Mouse (Mus musculus) T-helper 2 cell (primary cell): ENCODE results near the gene Pskh1.

Source experiments
- in situ Hi-C: fragments of 300-600 bp; cut with MboI, MseI; formaldehyde crosslinking; loops from one replicate; pipeline ENCODE4 v1.15.1; 2025; ENCODE audit warnings: high pct_unique_total_duplicates

Pskh1 gene

DNA sequence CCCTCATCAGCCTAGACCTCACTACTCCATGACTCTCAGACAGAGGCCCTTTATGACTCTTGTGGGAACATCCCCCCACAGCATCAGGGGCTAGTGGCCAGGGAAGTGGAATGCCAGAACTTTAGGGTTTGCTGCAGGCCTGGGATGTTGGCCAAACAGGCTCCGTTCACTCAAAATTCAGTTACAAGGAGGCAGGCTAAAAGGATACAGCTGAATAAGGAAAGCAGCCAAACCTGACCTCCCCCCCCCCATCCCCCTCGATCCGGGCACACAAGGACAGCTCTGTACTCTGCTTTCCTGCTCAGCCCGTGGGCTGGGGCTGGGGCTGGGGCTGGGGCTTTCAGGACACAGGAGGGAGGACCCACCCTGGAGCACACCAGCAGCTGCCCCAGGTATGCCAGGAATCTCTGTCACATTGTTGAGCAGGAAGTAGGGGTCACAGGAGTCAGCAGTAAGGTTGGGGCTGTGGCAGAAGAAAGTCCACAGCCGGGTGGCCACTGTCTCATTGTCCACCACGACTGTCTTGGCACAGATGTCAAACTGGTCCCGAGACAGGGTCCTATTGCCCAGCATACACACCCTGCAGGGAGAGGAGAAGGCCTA, 50.9 kb downstream of the Pskh1 start:
- in situ Hi-C loops = no loop called here

DNA sequence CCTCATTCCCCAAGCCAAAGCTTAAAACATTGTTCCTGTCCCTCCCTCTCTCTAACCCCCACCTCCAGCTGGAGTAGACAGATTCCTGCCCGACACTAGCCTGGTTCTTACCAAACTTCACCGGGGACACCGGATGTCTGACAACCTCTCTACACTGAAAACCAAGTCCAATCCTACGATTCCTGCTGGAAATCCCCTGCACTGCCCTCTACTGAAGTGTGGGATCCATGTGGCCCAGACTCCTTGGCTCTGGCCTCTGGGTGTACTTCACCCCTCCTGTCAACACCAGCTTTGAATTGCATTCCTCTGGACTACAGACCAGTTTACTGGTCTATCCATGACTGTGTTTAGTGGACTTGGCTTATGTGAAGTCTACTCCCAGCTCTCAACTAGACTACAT, 56.3 kb downstream of the Pskh1 start:
- in situ Hi-C loops = no loop called here

DNA sequence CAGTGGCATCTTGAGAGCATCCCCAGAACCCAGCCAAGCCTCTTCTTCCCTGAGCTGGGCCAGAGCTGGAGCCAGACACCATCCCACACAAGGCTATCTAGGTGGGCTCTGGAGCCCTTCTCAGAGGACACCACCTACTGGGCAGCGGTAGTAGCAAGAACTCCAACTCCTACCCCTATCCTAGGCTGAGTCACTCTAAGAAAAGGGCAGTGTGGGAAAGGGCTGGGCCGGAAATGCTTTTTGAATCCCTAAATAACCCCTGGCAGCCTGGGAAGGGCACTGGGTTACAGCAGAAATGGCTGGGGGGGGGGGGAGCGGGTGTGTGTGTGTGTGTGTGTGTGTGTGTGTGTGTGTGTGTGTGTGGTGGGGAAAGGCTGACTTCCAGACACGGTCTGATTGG, 57.6 kb downstream of the Pskh1 start:
- in situ Hi-C loops = no loop called here

DNA sequence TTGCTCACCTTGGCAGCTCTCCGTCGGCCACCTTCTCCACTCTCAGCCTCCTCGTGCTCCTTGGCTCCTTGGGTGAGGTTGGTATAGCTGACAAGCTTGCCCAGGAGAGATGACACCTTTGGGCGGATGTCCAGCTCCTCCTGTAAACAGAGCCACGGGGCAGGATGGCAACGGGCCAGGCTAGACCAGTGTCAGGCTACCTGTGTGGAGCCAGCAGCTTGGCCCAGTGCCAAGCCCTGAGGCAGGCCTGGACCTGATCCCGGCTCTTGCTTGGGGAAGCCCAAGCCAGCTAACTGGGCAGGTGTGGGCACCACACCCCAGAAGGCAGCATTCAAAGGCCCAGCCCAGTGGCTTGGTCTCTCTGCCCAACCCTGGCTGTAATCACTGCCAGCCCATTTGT, 59.1 kb downstream of the Pskh1 start:
- in situ Hi-C loops = no loop called here

DNA sequence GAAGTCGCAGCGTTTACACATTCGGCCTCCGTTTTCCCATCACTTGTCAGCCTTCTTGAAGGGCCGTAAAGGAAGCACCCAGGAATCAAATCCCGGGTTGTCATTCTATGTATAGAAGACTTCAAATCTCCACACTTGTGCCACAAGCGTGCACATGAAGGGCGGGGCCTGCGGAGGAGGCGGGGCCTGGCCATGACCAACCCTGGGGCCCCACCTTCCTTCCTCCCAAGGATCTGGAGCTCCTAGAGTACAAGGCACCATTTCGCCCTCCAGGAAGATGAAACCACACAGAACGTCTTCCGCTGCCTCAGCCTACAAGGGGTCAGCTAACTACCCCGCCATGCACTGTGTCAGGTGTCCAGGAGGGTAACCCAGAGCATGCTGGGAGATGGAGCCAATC, 60.9 kb downstream of the Pskh1 start:
- in situ Hi-C loops = no loop called here

DNA sequence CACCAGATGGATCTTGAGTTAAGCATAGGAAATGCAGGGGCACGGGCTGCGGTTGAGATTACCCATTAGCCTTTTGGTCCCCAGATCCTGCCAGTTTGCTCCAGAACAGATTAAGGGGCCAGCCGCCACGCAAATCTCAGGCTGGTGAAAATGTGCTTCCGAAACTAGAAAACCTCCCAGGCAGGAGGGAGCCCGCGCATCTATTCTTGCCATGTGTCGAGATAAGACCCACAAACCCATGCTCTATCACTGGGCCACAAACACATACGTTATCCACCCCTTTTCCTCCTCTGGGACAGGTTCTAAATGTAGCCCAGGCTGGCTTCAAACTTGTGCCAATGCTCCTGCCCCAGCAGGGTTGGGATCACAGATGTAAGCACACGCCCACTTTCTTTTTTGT, 61.3 kb downstream of the Pskh1 start:
- in situ Hi-C loops = no loop called here

DNA sequence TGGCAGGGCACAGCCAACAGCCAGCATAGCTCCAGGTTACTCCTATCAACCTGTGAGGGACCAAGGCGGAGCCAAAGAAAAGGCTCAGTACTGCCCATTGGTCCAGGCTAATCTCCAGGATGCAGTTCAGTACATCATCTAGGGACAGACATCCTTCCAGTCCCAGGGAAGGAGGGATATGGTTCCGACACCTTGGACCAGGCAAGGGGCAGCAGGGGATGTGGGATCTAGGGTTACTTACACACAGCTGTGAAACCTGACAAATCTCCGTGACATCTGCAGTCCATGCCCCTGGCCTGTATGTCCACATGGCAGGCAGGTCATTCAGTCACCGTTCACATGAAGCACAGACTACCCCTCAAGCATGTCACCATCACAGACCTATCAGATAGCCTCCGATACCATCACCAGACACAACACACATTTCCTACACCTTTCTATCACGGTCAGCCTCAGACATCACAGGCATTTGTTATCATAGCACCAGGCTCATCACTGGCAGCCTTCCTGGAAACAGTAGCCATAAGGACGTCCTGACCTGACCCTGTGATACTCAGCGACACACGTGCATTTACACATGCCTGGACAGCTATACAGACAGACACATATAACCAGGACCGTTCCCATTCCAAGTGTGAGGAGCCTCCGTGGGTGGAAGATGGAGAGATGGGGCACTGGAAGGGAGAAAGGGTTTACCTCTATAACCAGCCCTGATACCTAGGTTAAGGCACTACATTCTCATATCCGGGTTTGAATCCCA, 64.4 kb downstream of the Pskh1 start:
- in situ Hi-C loops = no loop called here

DNA sequence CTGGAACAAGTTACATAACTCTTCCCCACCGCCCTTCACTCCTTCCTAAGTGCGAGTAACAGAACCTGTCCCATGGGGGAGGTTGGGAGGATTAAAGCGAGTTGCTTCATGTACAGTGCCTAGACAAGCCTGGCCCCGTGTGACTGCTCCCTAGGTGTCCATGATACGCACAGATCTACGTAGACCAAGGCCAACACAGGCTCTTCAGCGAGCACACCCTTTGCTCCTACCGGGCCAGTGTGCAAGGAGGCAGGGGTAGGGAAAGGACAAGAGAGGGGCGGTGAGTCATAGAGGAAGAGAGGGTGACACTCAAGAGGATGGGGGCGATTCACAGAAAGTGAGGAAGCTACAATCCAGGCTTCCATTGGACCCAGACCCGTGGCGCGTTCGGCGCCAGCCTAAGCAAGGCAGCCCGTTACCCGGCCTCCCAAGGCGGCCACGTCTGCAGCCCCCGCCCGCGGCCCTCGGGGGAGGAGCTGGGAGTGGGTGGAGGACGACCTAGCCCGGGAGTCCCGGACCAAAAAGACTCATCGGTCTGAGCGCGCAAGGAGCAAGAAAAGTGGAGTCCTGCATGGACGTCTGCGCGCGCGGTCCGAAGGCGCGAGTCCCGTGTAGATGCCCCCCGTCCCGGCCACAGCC, 65.1 kb downstream of the Pskh1 start:
- in situ Hi-C loops = no loop called here

DNA sequence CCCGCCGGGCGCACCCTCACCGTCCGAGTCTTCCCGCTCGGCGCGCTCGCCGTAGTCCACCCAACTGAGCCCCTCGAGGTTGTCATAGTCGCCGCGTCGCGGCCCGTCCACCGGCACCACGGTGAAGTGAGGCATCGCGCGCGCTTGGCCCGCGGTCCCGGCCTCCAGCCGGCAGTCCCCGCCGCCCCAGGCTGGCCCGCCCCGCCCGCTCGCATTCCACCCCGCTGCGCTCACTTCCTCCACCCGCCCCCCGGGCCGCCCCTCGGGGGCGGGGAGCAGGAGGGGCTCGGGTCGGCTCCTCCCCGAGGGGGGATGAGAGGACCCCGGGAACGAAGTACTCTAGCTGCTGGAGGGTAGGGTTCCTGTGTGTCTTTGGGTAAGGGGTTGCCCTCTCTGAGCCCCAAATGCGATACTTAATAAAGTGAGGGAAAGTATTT, 65.7 kb downstream of the Pskh1 start, which contains the start of gene Slc12a4:
Gene Slc12a4, minus strand, starts transcription at position 193 of the 437 bp plus-strand sequence.
- in situ Hi-C loops = no loop called here

DNA sequence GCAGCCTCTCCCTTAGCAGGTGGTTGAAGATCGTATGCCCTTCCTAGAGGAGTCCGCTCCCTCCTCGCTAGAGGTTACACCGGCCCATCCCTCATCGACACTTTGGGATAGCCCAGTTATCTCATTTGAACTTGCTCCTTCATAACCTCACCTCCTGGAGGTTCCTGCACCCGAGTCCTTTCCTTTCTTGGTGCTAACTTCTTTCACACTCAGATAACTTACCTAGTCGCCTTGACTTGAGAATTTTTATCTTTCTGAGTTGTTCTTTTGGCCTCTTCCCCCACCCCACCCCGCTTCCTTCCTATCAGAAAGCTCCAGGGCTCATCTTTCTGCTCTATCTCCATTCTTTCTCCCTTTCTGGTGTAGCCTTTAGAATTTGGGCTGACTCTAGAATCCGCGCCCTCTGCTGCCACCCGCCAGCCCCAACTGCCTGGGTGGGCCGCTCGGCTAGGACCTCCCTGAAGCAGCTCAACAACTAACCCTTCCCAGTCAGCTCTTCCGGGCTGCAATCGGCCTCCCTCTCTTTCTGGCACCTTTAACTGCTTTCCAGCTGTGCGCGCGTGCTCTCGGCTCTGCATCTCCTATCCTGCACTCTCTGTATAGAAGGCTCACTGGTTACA, 66.6 kb downstream of the Pskh1 start:
- in situ Hi-C loops = no loop called here

DNA sequence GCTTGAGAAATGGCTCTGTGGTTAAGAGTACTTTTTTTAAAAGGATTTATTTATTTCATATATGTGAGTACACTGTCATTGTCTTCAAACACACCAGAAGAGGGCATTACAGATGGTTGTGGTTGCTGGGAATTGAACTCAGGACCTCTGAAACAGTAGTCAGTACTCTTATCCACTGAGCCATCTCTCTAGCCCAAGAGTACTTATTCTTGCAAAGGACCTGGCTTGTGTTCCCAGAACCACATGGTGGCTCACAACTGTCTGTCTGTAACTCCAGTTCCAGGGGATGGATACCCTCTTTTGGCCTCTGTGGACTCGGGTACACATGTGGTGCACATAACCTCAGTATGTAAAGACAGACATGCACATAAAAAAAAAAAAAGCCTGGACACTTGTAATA, 69.1 kb downstream of the Pskh1 start:
- in situ Hi-C loops = no loop called here

DNA sequence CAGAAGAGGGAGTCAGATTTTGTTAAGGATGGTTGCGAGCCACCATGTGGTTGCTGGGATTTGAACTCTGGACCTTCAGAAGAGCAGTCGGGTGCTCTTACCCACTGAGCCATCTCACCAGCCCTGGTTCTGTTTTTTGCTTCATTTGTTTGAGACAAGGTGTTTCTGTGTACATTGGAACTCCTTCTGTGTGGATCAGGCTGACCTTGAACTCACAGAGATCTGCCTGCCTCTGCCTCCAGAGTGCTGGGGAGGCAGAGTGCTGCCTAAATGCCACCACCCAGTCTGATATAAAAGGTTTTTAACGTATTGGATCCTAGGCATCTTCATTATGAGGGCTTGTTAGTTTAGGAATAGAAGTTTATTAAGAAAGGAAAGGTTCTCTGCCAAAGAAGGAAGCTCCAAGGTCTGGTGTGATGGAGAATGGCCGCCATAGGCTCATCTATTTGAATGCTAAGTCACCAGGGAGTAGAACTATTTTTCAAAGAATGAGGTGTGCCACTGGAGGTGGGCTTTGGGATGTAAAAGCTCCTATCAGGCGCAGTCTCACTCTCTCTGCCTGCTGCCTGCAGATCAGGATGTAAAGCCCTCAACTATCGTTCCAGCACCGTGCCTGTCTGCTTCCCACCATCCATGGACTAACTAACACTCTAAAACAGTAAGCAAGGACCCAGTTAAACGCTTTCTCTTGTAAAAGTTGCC, 70.9 kb downstream of the Pskh1 start:
- in situ Hi-C loops = no loop called here

DNA sequence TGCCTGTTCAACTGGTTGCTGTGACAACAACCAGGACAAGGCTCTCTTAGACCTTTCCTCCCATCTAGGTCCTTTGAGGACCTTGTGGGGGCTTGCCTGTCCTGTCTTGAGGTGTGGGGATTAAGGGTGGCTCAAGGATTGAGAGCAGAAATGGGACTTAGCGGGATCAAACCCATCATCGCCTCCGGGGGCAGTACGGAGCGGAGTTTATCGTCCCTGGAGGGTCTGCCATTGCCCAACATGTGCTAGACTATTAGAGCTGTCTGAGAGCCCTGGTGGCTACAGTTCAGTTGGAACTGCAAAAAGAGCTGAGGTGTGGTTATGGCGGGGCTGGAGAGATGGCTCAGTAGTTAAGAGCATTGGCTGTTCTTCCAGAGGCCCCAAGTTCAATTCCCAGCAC, 75.1 kb downstream of the Pskh1 start:
- in situ Hi-C loops = no loop called here

DNA sequence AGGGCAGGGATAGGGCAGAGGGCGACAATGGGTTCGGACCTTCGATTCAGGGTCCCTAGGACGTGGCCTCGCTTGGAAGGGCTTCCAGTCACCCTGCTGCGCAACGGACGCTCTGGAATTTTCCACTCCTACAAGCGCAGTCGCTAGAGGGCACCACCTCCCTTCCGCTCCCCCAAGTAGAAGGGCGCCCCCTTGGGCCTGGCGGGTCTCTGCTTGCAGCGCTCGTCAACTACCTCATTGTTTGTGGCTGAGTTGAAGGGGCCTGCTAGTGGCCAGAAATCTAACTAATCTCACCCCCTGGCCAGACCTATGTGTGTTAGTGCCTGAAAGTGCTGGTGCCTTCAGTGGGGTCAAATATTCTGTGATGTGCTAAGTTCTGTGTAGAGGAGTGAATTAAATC, 79.1 kb downstream of the Pskh1 start, which contains the start of gene Dpep3:
Gene Dpep3, minus strand, starts transcription at position 105 of the 400 bp plus-strand sequence.
- in situ Hi-C loops = no loop called here

DNA sequence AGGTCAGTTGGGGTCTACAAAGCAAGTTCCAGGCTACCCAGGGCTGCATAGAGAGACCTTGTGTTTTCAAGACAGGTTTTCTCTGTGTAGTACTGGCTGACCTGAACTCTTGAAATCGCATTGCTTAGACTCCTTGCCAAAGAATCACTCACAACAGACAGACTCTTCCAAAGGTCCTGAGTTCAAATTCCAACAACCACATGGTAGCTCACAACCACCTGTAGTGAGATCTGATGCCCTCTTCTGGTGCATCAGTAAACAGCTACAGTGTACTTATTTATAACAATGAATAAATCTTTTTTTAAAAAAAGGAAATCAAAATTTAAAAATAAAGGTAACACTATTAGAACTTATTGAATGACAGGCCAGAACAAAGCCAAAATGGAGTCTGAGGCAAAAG, 80.9 kb downstream of the Pskh1 start:
- in situ Hi-C loops = no loop called here
